Mouse (Mus musculus) thymus, adult 2 months (tissue): ENCODE measurements around the gene Prkn.

Source experiments
- CTCF ChIP-seq: fragments of 200-500 bp; IDR thresholded peaks from 2 replicates; pipeline ENCODE4 v1.5.1; 2012; ENCODE audit warnings: mild to moderate bottlenecking, control low read depth, low read length, moderate library complexity, borderline replicate concordance; ENCODE audit not compliant: control insufficient read depth, poor library complexity, insufficient read depth; ENCODE audit errors: extremely low read depth
- POLR2A ChIP-seq: fragments of 200-500 bp; IDR thresholded peaks from 2 replicates; pipeline ENCODE4 v1.6.1; 2012; ENCODE audit warnings: mild to moderate bottlenecking, low read length, control low read depth, moderate library complexity; ENCODE audit not compliant: control insufficient read depth, poor library complexity, insufficient read depth; ENCODE audit errors: extremely low read depth

GRCm38 (mm10) chr17:12050261-12050660 lies 1210.1 kb downstream of the Prkn start:
- no peak for TF ChIP-seq POLR2A
- no peak for TF ChIP-seq CTCF
